Mouse (Mus musculus): ENCODE data around the gene Ptch1. TPM values are rescaled to one million over a fixed set of nuclear protein-coding genes. Genes with fewer than 3 reads are reported as not detected.

The Ptch1 gene
- total and polyA plus RNA-seq, 2 experiments from 2014 or later: 2.3 to 10.4 TPM

- Histone ChIP-seq H3K4me1 (ENCODE audit: control insufficient read depth, insufficient read depth) (peaks cover 14% of the 10 kb centered on the region), H3K36me3 (replicated peaks; ENCODE audit: control insufficient read depth, insufficient read depth, low read length) (no peaks in the 10 kb centered on the region), H3K9ac (replicated peaks; ENCODE audit: low read depth, low read length) (peak overlapping the region; percentile 89), H3K27ac (ENCODE audit: low read depth) (peak overlapping the region; percentile 97), H3K9me3 (replicated peaks; ENCODE audit: control insufficient read depth, low read length) (no peaks in the 10 kb centered on the region), H3K27me3 (ENCODE audit: control insufficient read depth, insufficient read depth, low read length) (peaks cover 18% of the 10 kb centered on the region), H3K4me3 (ENCODE audit: low read depth, low read length) (peak overlapping the region; percentile 77), H3K4me2 (ENCODE audit: low read depth, low read length) (peak overlapping the region; percentile 99)
- DNase-seq (ENCODE audit: low spot score): peak; percentile 92
- under 1% methylated on average over 46 of the region's 46 CpGs for WGBS
- peak; percentile 17 for ATAC-seq (ENCODE audit: insufficient read depth, low read depth)
- TF ChIP-seq EP300 (IDR thresholded peaks at IDR 0.05; ENCODE audit: low read depth) (no peak), CTCF (IDR thresholded peaks at IDR 0.05; ENCODE audit: low read depth) (no peak)
Observed at GRCm38 (mm10) chr13:63566018-63567015, 7.1 kb downstream of the Ptch1 start.

DNA sequence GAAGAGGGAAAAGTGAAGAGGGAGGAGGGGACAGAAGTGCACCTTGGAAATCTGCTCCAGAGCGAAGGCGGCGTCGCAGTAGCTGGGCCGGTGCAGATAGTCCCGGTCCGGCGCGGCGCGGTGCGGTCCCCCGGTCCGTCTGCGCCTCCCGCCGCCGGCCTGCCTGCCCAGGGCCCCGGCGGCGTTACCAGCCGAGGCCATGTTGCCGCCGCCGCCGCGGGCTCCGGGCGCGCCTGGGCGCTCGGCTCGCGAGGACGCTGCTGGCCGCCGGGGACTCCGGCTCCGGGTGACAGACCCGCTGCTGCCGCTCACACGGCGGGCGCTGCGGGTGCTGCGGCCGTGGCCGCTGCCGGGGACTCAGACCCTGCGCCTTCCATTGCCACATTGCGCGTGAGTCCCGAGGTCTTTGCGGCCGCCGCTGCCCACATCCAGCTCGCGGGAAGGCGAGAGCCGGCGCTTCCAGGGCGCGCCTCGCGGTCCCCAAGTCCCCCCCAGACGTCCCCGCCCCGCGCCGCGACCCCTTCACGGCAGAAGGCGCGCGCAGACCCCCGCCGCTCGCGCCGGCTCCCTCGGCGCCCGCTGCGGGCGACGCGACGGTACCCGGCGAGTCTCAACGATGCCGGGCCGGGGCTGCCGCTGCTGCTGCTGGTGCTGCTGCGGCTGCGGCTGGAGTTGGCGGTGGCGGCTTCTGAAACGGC is 7.9 kb downstream of the Ptch1 start:
- peak overlapping the region; percentile 89 for H3K9ac ChIP-seq (replicated peaks; ENCODE audit: low read depth, low read length)
- no peaks in the 10 kb centered on the region for H3K9me3 ChIP-seq (replicated peaks; ENCODE audit: control insufficient read depth, low read length)
- 0% methylated on average over 84 of the region's 99 CpGs for WGBS
- peak overlapping the region; percentile 97 for H3K27ac ChIP-seq (ENCODE audit: low read depth)
- H3K4me3 ChIP-seq (ENCODE audit: low read depth, low read length): peak overlapping the region; percentile 77
- 0 out of 2 replicates have a peak, but pooled peaks cover 3% of the 10 kb centered on the region for H3K36me3 ChIP-seq (replicated peaks; ENCODE audit: control insufficient read depth, insufficient read depth, low read length)
- peaks cover 10% of the 10 kb centered on the region; the same call in 1 of the 2 replicates for H3K27me3 ChIP-seq (ENCODE audit: control insufficient read depth, insufficient read depth, low read length)
- no peak for TF ChIP-seq EP300 (IDR thresholded peaks at IDR 0.05; ENCODE audit: low read depth)
- TF ChIP-seq CTCF (IDR thresholded peaks at IDR 0.05; ENCODE audit: low read depth): no peak
- no peak for ATAC-seq (ENCODE audit: insufficient read depth, low read depth)
- H3K4me1 ChIP-seq (ENCODE audit: control insufficient read depth, insufficient read depth): peaks cover 19% of the 10 kb centered on the region
- H3K4me2 ChIP-seq (ENCODE audit: low read depth, low read length): peak overlapping the region; percentile 99
- DNase-seq (ENCODE audit: low spot score): no peak

DNA sequence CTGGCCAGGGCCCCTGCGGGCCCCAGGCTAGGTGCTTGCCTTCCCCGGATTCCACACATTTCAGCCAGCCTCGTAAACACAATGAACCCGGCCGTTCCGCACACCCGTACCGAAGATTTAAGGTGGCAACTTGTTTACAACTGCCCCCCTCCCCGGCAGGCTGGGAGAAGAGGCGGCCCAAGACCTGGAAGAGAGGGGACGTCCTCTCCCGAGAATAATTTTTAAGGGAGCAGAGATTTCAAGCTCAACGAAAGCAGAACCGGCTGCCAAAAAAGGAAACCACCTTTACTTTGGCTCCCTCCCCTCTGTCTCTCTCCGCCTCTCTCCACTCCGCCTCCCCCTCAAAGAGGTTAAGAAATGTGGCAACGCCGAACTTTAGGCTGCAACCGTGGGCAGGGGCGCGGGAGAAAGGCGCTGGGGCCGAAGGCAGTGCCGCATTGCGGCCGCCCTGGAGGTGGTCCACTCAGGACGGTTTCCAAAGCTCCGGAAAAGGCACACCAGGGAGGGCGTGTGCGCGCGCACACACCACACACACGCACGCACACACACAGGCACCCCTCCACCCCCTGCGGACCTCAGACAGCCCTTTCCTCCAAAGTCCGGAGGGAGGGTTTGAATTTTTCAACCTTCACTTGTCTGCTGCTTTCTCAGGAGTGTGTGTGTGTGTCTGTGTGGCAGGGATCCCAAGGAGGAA is 8.6 kb downstream of the Ptch1 start:
- Histone ChIP-seq H3K9me3 (replicated peaks; ENCODE audit: control insufficient read depth, low read length) (no peaks in the 10 kb centered on the region), H3K27me3 (ENCODE audit: control insufficient read depth, insufficient read depth, low read length) (0 out of 2 replicates have a peak, but pooled peaks cover 7% of the 10 kb centered on the region), H3K4me2 (ENCODE audit: low read depth, low read length) (peak overlapping the region; percentile 99), H3K4me1 (ENCODE audit: control insufficient read depth, insufficient read depth) (peaks cover 23% of the 10 kb centered on the region), H3K4me3 (ENCODE audit: low read depth, low read length) (peak overlapping the region; percentile 77), H3K27ac (ENCODE audit: low read depth) (peak overlapping the region; percentile 97), H3K9ac (replicated peaks; ENCODE audit: low read depth, low read length) (peak overlapping the region; percentile 89), H3K36me3 (replicated peaks; ENCODE audit: control insufficient read depth, insufficient read depth, low read length) (0 out of 2 replicates have a peak, but pooled peaks cover 6% of the 10 kb centered on the region)
- TF ChIP-seq EP300 (IDR thresholded peaks at IDR 0.05; ENCODE audit: low read depth): 0 out of 2 replicates have a peak, but pooled peaks have one; percentile 42
- TF ChIP-seq CTCF (IDR thresholded peaks at IDR 0.05; ENCODE audit: low read depth): no peak
- ATAC-seq (ENCODE audit: insufficient read depth, low read depth) (peak; percentile 19), DNase-seq (ENCODE audit: low spot score) (peak; percentile 79)
- WGBS: under 1% methylated on average over 36 of the region's 36 CpGs

GRCm38 (mm10) chr13:63563781-63564625 is 9.4 kb downstream of the Ptch1 start:
- H3K4me2 ChIP-seq (ENCODE audit: low read depth, low read length): peak overlapping the region; percentile 99
- H3K27ac ChIP-seq (ENCODE audit: low read depth): peak overlapping the region; percentile 97
- DNase-seq (ENCODE audit: low spot score): peak; percentile 41
- H3K36me3 ChIP-seq (replicated peaks; ENCODE audit: control insufficient read depth, insufficient read depth, low read length): 0 out of 2 replicates have a peak, but pooled peaks cover 6% of the 10 kb centered on the region
- H3K4me3 ChIP-seq (ENCODE audit: low read depth, low read length): peak overlapping the region; percentile 77
- TF ChIP-seq CTCF (IDR thresholded peaks at IDR 0.05; ENCODE audit: low read depth) (no peak), EP300 (IDR thresholded peaks at IDR 0.05; ENCODE audit: low read depth) (no peak)
- ATAC-seq (ENCODE audit: insufficient read depth, low read depth): 0 out of 2 replicates have a peak, but pooled peaks have one; percentile 4
- peaks cover 28% of the 10 kb centered on the region for H3K4me1 ChIP-seq (ENCODE audit: control insufficient read depth, insufficient read depth)
- H3K27me3 ChIP-seq (ENCODE audit: control insufficient read depth, insufficient read depth, low read length): 0 out of 2 replicates have a peak, but pooled peaks cover 2% of the 10 kb centered on the region
- WGBS: under 1% methylated on average over 50 of the region's 51 CpGs
- peak overlapping the region; percentile 89 for H3K9ac ChIP-seq (replicated peaks; ENCODE audit: low read depth, low read length)
- no peaks in the 10 kb centered on the region for H3K9me3 ChIP-seq (replicated peaks; ENCODE audit: control insufficient read depth, low read length)
